Mouse (Mus musculus) heart, adult 2 months (tissue): ENCODE results near the gene Ear2.
"Not testable (repeated sequence)": the region's sequence is repeated elsewhere in the genome, so short reads cannot be mapped to it uniquely, and the experiment has no call there.

ENCODE experiments used
- CTCF ChIP-seq: fragments of 200-600 bp; IDR thresholded peaks from 2 replicates; pipeline ENCODE4 v1.8.1; 2022; ENCODE audit warnings: antibody characterized with exemption, mild to moderate bottlenecking, moderate library complexity
- EP300 ChIP-seq: fragments of 200-500 bp; IDR thresholded peaks from 2 replicates; pipeline ENCODE4 v1.6.1; 2011; ENCODE audit warnings: low read depth, low read length, control low read depth; ENCODE audit not compliant: insufficient read depth
- POLR2A ChIP-seq: fragments of 200-500 bp; IDR thresholded peaks from 2 replicates; pipeline ENCODE4 v1.6.1; 2011; ENCODE audit warnings: mild to moderate bottlenecking, low read depth, low read length, control low read depth; ENCODE audit not compliant: insufficient read depth

- TF ChIP-seq POLR2A, CTCF, EP300: not testable (repeated sequence)
Measured at GRCm38 (mm10) chr14:44123551-44123950, 21.1 kb downstream of the Ear2 start, which contains the start of gene Gm3327.
